Mouse (Mus musculus) erythroblast, embryonic 14.5 days (primary cell): ENCODE results near the gene Gm42517.

Source experiments
- GATA1 ChIP-seq: IDR thresholded peaks from 2 replicates; pipeline ENCODE4 v1.6.1; 2012; ENCODE audit warnings: low read length, inconsistent platforms, mixed read lengths
- TAL1 ChIP-seq: IDR thresholded peaks from 3 replicates; pipeline ENCODE4 v1.6.1; 2012; ENCODE audit warnings: low read length, inconsistent platforms, mixed read lengths

DNA sequence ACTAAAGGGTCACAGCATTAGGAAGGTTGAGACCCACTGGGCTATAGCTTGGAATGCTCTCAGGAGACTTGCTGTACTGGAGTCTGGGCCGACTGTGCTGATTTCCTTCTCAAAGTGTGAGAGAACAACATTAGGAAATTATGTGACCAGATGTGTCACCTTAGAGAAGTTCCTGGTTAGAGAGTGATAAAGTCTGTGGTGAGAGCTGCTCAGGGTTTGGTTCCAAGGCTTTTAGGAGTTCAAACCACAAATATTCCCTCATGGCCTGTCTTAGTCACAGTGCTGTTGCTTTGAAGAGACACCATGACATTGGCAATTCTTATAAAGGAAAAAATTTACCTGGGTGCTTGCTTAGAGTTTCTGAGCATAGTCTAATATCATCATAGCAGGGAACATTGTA, 8.3 kb upstream of the Gm42517 start:
- no peak for TF ChIP-seq GATA1
- TF ChIP-seq TAL1 = no peak
